Mouse (Mus musculus): ENCODE measurements around the gene Hmx1. TPM values are rescaled to one million over a fixed set of nuclear protein-coding genes. Genes with fewer than 3 reads are reported as not detected.

The Hmx1 gene
- polyA plus RNA-seq, 1 experiment, result not detected

GRCm38 (mm10) chr5:35390848-35391655 lies 2.1 kb downstream of the Hmx1 start:
- no peak overlapping the region for H3K27ac ChIP-seq (ENCODE audit: insufficient read depth, low read length)
- 8% methylated on average over 21 of the region's 22 CpGs for WGBS
- no peak for TF ChIP-seq POLR2A (IDR thresholded peaks at IDR 0.05; ENCODE audit: low read depth, low read length)
- peaks cover 31% of the 10 kb centered on the region for H3K27me3 ChIP-seq (ENCODE audit: control insufficient read depth, insufficient read depth, low read length)
- no peak for DNase-seq (ENCODE audit: low read depth in 1 of 2, low spot score in 2 of 2)
- H3K4me3 ChIP-seq (ENCODE audit: extremely low read depth, insufficient read depth, insufficient read length), result no peak overlapping the region
- peaks cover 2% of the 10 kb centered on the region; the same call in 1 of the 2 replicates for H3K4me1 ChIP-seq (ENCODE audit: control insufficient read depth, insufficient read depth, insufficient read length)
- no peaks in the 10 kb centered on the region for H3K36me3 ChIP-seq (ENCODE audit: control insufficient read depth, insufficient read depth, low read length)

DNA sequence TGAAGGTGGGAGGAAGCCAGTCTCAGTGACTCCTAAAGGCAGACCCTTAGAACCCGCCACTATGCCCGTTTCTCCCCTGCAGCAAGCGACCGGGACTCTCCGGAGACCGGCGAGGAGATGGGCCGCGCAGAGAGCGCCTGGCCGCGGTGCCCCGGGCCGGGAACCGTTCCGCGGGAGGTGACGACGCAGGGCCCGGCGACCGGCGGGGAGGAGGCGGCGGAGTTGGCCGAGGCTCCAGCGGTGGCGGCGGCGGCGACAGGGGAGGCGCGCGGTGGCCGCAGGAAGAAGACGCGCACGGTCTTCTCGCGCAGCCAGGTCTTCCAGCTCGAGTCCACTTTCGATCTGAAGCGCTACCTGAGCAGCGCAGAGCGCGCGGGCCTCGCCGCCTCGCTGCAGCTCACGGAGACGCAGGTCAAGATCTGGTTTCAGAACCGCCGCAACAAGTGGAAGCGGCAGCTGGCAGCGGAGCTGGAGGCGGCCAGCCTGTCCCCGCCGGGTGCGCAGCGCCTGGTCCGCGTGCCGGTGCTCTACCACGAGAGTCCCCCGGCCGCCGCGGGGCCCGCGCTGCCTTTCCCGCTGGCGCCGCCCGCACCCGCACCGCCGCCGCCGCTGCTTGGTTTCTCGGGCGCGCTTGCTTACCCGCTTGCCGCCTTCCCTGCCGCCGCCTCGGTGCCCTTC lies 2.9 kb downstream of the Hmx1 start:
- Histone ChIP-seq H3K27me3 (ENCODE audit: control insufficient read depth, insufficient read depth, low read length) (peaks cover 31% of the 10 kb centered on the region), H3K27ac (ENCODE audit: insufficient read depth, low read length) (no peak overlapping the region), H3K4me3 (ENCODE audit: extremely low read depth, insufficient read depth, insufficient read length) (no peak overlapping the region), H3K4me1 (ENCODE audit: control insufficient read depth, insufficient read depth, insufficient read length) (peaks cover 2% of the 10 kb centered on the region; the same call in 1 of the 2 replicates), H3K36me3 (ENCODE audit: control insufficient read depth, insufficient read depth, low read length) (no peaks in the 10 kb centered on the region)
- TF ChIP-seq POLR2A (IDR thresholded peaks at IDR 0.05; ENCODE audit: low read depth, low read length) (no peak), CTCF (IDR thresholded peaks at IDR 0.05; ENCODE audit: extremely low read depth, insufficient read depth, insufficient read length, insufficient replicate concordance) (no peak)
- 3% methylated on average over 82 of the region's 88 CpGs for WGBS
- DNase-seq (ENCODE audit: low read depth in 1 of 2, low spot score in 2 of 2), result no peak

DNA sequence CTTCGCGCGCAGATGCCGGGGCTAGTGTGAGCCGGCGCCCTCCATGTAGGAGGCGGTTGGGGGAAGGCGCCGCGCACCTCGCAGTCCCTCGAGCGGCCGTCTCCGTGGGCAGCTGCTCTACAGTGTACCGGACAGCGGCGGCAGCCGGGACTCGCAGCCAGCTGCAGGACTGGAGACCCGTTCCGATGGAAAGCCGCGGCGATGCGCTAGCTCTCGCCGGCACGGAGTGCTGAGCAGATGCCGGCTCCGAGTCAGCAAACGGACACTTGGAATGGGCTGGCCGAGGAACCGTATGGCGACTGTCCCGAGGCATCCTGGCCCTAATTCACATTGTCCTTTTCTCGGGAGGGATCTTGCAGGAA lies 3.4 kb downstream of the Hmx1 start:
- Histone ChIP-seq H3K27me3 (ENCODE audit: control insufficient read depth, insufficient read depth, low read length) (peaks cover 36% of the 10 kb centered on the region), H3K4me1 (ENCODE audit: control insufficient read depth, insufficient read depth, insufficient read length) (peaks cover 2% of the 10 kb centered on the region; the same call in 1 of the 2 replicates), H3K27ac (ENCODE audit: insufficient read depth, low read length) (no peak overlapping the region), H3K4me3 (ENCODE audit: extremely low read depth, insufficient read depth, insufficient read length) (no peak overlapping the region), H3K36me3 (ENCODE audit: control insufficient read depth, insufficient read depth, low read length) (no peaks in the 10 kb centered on the region)
- DNase-seq (ENCODE audit: low read depth in 1 of 2, low spot score in 2 of 2), result no peak
- 4% methylated on average over 37 of the region's 37 CpGs for WGBS
- TF ChIP-seq POLR2A (IDR thresholded peaks at IDR 0.05; ENCODE audit: low read depth, low read length) (no peak), CTCF (IDR thresholded peaks at IDR 0.05; ENCODE audit: extremely low read depth, insufficient read depth, insufficient read length, insufficient replicate concordance) (no peak)

DNA sequence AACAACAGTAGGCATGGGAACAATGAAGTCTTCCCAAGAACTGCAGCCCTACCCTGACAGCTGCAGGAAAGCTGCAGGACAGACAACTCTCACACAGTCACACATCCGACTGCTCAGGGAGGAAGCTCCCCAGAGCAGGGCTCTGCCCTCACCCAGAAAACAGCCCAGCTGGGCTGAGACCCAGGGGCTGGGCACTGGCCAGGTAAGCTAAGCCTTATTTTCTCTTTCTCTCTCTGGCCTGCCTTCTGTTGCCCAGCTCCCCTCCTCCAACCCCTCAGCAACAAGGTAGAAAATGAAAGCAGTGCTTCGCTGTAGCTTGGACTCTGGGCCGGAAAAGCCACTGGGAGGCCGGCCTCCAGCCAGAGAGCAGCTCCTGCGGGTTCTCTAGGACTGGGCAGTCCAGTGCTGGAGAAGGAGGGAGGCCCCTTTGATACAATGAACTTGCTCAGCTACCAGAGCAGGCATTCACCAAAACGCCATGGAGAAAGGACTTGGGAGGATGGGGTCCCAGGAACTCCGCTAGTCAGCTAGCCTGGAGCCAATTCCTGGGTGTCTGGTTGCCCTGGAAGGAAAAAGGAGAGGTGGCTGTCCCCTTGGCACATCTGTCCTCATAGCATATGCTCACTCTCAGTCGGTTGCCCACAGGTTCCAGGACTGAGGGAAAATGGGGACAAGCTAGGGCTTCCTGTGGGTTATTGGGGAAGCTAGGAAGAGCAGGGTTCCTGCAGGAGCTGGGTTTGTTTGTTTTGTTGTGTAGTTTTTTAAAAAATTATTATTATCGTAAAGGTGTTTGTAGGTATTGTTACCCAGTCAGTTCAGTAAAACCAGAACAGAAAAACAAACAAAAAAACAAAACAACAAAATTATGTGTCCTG lies 6.9 kb downstream of the Hmx1 start:
- H3K4me3 ChIP-seq (ENCODE audit: extremely low read depth, insufficient read depth, insufficient read length), result no peak overlapping the region

GRCm38 (mm10) chr5:35396976-35397641 lies 8.2 kb downstream of the Hmx1 start:
- Histone ChIP-seq H3K27me3 (ENCODE audit: control insufficient read depth, insufficient read depth, low read length) (peaks cover 22% of the 10 kb centered on the region), H3K4me1 (ENCODE audit: control insufficient read depth, insufficient read depth, insufficient read length) (no peaks in the 10 kb centered on the region; the same call in 1 of the 2 replicates), H3K27ac (ENCODE audit: insufficient read depth, low read length) (no peak overlapping the region), H3K36me3 (ENCODE audit: control insufficient read depth, insufficient read depth, low read length) (no peaks in the 10 kb centered on the region), H3K4me3 (ENCODE audit: extremely low read depth, insufficient read depth, insufficient read length) (no peak overlapping the region)
- no peak for DNase-seq (ENCODE audit: low read depth in 1 of 2, low spot score in 2 of 2)
- 8% methylated on average over 57 of the region's 57 CpGs for WGBS
- TF ChIP-seq POLR2A (IDR thresholded peaks at IDR 0.05; ENCODE audit: low read depth, low read length), result no peak
- TF ChIP-seq CTCF (IDR thresholded peaks at IDR 0.05; ENCODE audit: extremely low read depth, insufficient read depth, insufficient read length, insufficient replicate concordance), result no peak

More for the DNA sequence above, 6.9 kb downstream of the Hmx1 start:
- no peak for DNase-seq (ENCODE audit: low read depth in 1 of 2, low spot score in 2 of 2)
- Histone ChIP-seq H3K36me3 (ENCODE audit: control insufficient read depth, insufficient read depth, low read length) (no peaks in the 10 kb centered on the region), H3K27ac (ENCODE audit: insufficient read depth, low read length) (no peak overlapping the region), H3K4me1 (ENCODE audit: control insufficient read depth, insufficient read depth, insufficient read length) (no peaks in the 10 kb centered on the region; the same call in 1 of the 2 replicates), H3K27me3 (ENCODE audit: control insufficient read depth, insufficient read depth, low read length) (peaks cover 26% of the 10 kb centered on the region)
- TF ChIP-seq CTCF (IDR thresholded peaks at IDR 0.05; ENCODE audit: extremely low read depth, insufficient read depth, insufficient read length, insufficient replicate concordance), result no peak
- no peak for TF ChIP-seq POLR2A (IDR thresholded peaks at IDR 0.05; ENCODE audit: low read depth, low read length)
- 10% methylated on average over 9 of the region's 9 CpGs for WGBS

DNA sequence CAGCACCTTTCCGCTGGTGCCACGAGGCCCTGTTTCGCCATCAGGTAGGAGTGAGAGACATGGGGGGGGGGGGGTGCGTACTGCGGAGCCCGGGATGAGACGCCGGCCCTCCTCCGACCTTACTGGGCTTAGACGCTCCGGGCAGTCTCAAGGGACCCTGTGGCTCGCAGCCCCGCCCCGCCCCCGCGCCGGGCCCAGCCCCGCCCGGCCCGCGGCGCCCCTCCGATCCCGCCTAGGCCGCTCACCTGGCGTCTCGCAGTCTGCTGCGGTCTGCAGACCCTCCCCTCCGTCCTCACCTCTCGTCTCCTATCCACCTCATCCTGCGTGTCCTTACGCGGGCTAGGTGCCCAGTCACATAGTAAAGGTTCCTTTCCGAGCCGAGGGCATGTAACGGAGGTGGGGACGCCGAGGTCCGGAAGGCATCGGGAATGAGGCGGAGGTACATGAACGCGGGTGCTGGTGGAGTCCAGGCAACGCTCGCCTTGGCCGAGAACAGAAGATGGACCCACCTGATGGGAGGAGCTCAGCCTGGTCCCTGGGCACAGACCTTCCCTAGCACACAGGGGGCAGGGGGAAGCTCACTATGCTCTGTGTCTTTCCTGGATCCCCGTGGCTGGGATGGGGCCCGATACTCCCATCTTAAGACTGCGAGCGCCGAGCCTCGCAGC lies 8.9 kb downstream of the Hmx1 start:
- no peak overlapping the region for H3K4me3 ChIP-seq (ENCODE audit: extremely low read depth, insufficient read depth, insufficient read length)
- H3K27me3 ChIP-seq (ENCODE audit: control insufficient read depth, insufficient read depth, low read length), result peaks cover 19% of the 10 kb centered on the region
- TF ChIP-seq CTCF (IDR thresholded peaks at IDR 0.05; ENCODE audit: extremely low read depth, insufficient read depth, insufficient read length, insufficient replicate concordance) (no peak), POLR2A (IDR thresholded peaks at IDR 0.05; ENCODE audit: low read depth, low read length) (no peak)
- H3K4me1 ChIP-seq (ENCODE audit: control insufficient read depth, insufficient read depth, insufficient read length), result no peaks in the 10 kb centered on the region; the same call in 1 of the 2 replicates
- no peaks in the 10 kb centered on the region for H3K36me3 ChIP-seq (ENCODE audit: control insufficient read depth, insufficient read depth, low read length)
- no peak overlapping the region for H3K27ac ChIP-seq (ENCODE audit: insufficient read depth, low read length)
- no peak for DNase-seq (ENCODE audit: low read depth in 1 of 2, low spot score in 2 of 2)
- 6% methylated on average over 49 of the region's 52 CpGs for WGBS
